Mouse (Mus musculus): ENCODE measurements around the gene Hoxd8. TPM values are rescaled to one million over a fixed set of nuclear protein-coding genes. Genes with fewer than 3 reads are reported as not detected.
A peak's percentile ranks its signal among the peaks of the same experiment; 100 is the strongest.

Gene Hoxd8
- polyA plus RNA-seq, 1 experiment from 2014 or later, result 0.42 TPM

DNA sequence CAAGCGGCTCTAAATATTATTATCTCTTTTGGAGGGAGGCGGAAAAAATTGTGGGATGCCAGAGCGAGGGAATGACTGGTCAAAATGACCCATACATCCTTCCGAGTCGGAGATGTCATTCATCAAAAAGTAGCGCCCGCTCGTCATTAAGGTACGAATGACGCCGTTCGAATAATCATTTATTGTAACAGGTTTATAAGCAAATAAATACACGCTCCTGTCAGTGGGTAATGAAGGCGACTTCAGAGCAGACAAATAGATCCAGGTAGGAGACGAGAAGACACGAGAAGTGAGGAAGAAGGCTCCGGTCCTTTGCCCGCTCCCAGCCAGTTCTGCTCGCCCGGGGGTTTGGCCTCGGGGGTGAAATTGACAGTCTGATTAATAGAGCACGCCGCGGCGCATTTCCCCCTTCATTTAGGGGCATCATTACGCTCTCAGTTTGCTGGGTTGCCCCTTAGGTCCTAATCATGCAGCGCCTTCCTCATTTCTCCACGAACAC is 44.9 kb upstream of the Hoxd8 start, which contains the start of gene Evx2:
Evx2 (minus strand) TSS at position 51 of the 499 bp plus-strand sequence.
- Histone ChIP-seq H3K27me3 (ENCODE audit: control insufficient read depth, insufficient read depth, low read length) (peaks cover 90% of the 10 kb centered on the region), H3K36me3 (ENCODE audit: control insufficient read depth, insufficient read depth) (no peaks in the 10 kb centered on the region), H3K4me3 (ENCODE audit: low read length) (no peak within 1 kb of the TSS), H3K4me2 (ENCODE audit: low read depth, low read length) (no peak within 1 kb of the TSS), H3K9me3 (replicated peaks; ENCODE audit: control insufficient read depth, low read length) (no peaks in the 10 kb centered on the region), H3K27ac (ENCODE audit: low read length) (no peak within 1 kb of the TSS), H3K4me1 (ENCODE audit: control insufficient read depth, insufficient read depth, low read length) (peaks cover 16% of the 10 kb centered on the region), H3K9ac (ENCODE audit: low read length) (no peak within 1 kb of the TSS)
- WGBS, result 5% methylated on average over 28 of the region's 28 CpGs
- no peak for ATAC-seq (replicated peaks; ENCODE audit: extremely low read depth, insufficient read depth, low FRiP score)

DNA sequence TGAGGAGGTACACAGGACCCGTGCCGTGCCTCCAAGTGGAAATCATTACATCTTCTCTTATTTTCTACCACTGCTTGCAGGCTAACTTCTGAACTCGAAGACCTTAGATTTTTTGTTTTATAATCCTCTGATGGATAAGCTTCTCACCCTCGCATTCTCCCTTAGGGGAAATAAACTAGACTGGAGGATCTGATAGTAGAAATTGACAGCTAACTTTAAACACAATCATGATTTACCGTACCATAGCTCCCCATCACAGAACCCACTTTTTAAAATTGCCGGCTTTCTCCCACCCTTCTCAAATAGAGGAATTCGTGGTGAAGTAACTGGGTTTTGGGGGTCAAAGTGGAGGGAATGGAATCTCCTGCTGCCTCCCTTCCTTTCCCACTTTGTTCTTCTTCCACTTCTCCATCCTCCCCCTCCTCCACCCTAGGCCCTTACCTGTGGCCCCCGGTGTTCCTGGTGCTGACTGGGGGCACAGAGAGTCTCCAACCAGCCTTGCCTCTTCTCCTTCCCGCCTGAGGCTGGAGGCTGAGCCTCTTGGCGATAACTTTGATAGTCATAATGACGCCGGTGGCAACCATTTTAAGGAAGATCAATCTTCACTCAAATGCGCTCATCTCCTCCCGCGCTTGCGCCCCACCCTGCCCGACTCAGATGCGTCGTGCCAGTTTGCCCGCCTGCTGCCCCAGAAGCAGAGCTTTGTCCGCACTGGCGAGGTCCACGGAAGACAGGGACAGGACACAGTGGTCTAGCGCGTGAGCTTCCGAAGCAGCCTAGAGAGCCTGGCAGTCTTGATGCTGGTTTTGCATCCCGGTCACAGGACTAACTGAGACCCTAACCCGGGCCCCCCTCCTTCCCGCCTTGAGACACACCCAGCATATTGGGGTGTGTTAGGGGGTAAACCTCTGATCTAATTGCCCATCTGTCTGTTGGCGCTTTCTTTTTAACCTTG is 43.7 kb upstream of the Hoxd8 start:
- H3K9ac ChIP-seq (ENCODE audit: low read length), result no peak overlapping the region
- no peak overlapping the region for H3K27ac ChIP-seq (ENCODE audit: low read length)
- H3K27me3 ChIP-seq (ENCODE audit: control insufficient read depth, insufficient read depth, low read length), result peaks cover 88% of the 10 kb centered on the region
- no peaks in the 10 kb centered on the region for H3K9me3 ChIP-seq (replicated peaks; ENCODE audit: control insufficient read depth, low read length)
- H3K36me3 ChIP-seq (ENCODE audit: control insufficient read depth, insufficient read depth), result no peaks in the 10 kb centered on the region
- no peak overlapping the region for H3K4me2 ChIP-seq (ENCODE audit: low read depth, low read length)
- WGBS, result 3% methylated on average over 30 of the region's 30 CpGs
- peaks cover 15% of the 10 kb centered on the region for H3K4me1 ChIP-seq (ENCODE audit: control insufficient read depth, insufficient read depth, low read length)
- H3K4me3 ChIP-seq (ENCODE audit: low read length), result no peak overlapping the region
- ATAC-seq (replicated peaks; ENCODE audit: extremely low read depth, insufficient read depth, low FRiP score), result no peak

GRCm38 (mm10) chr2:74661685-74662084 is 42.7 kb upstream of the Hoxd8 start:
- Histone ChIP-seq H3K36me3 (ENCODE audit: control insufficient read depth, insufficient read depth) (no peaks in the 10 kb centered on the region), H3K4me3 (ENCODE audit: low read length) (peak overlapping the region; percentile 33), H3K9ac (ENCODE audit: low read length) (no peak overlapping the region), H3K9me3 (replicated peaks; ENCODE audit: control insufficient read depth, low read length) (no peaks in the 10 kb centered on the region), H3K27me3 (ENCODE audit: control insufficient read depth, insufficient read depth, low read length) (peaks cover 87% of the 10 kb centered on the region), H3K27ac (ENCODE audit: low read length) (no peak overlapping the region), H3K4me2 (ENCODE audit: low read depth, low read length) (peak overlapping the region; percentile 51), H3K4me1 (ENCODE audit: control insufficient read depth, insufficient read depth, low read length) (peaks cover 13% of the 10 kb centered on the region; the same call in 1 of the 2 replicates)
- ATAC-seq (replicated peaks; ENCODE audit: extremely low read depth, insufficient read depth, low FRiP score), result no peak
- 2% methylated on average over 14 of the region's 14 CpGs for WGBS

GRCm38 (mm10) chr2:74663291-74663925 is 41.0 kb upstream of the Hoxd8 start:
- no peak overlapping the region for H3K4me2 ChIP-seq (ENCODE audit: low read depth, low read length)
- ATAC-seq (replicated peaks; ENCODE audit: extremely low read depth, insufficient read depth, low FRiP score), result no peak
- 5% methylated on average over 18 of the region's 18 CpGs for WGBS

DNA sequence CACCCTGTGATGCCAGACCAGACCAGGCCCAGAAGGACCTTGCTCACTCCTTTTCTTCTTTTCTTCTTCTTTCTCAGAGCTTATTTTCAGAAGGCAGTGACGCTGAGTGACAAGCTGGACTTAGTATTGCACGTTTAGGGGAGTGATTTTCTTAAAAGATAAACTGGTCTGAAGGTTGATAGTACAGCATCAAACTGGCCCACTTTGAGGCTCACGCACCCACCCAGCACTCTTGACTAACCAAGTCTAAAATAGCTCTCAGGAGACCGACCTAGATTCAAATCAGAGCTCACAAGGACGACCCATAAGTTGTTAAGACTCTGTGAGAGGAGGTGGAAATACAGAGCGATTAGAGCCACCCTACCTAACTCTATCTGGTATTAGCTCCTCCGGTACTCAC is 38.0 kb upstream of the Hoxd8 start:
- H3K4me2 ChIP-seq (ENCODE audit: low read depth, low read length), result no peak overlapping the region
- H3K4me1 ChIP-seq (ENCODE audit: control insufficient read depth, insufficient read depth, low read length), result peaks cover 14% of the 10 kb centered on the region; the same call in 1 of the 2 replicates
- 3% methylated on average over 7 of the region's 7 CpGs for WGBS
- H3K27me3 ChIP-seq (ENCODE audit: control insufficient read depth, insufficient read depth, low read length), result peaks cover 93% of the 10 kb centered on the region
- no peak overlapping the region for H3K9ac ChIP-seq (ENCODE audit: low read length)
- no peak overlapping the region for H3K4me3 ChIP-seq (ENCODE audit: low read length)
- no peak for ATAC-seq (replicated peaks; ENCODE audit: extremely low read depth, insufficient read depth, low FRiP score)
- H3K9me3 ChIP-seq (replicated peaks; ENCODE audit: control insufficient read depth, low read length), result no peaks in the 10 kb centered on the region
- no peak overlapping the region for H3K27ac ChIP-seq (ENCODE audit: low read length)
- no peaks in the 10 kb centered on the region for H3K36me3 ChIP-seq (ENCODE audit: control insufficient read depth, insufficient read depth)

More at GRCm38 (mm10) chr2:74663291-74663925, 41.0 kb upstream of the Hoxd8 start:
- H3K4me1 ChIP-seq (ENCODE audit: control insufficient read depth, insufficient read depth, low read length), result peaks cover 15% of the 10 kb centered on the region; the same call in 1 of the 2 replicates
- H3K9me3 ChIP-seq (replicated peaks; ENCODE audit: control insufficient read depth, low read length), result no peaks in the 10 kb centered on the region
- H3K27me3 ChIP-seq (ENCODE audit: control insufficient read depth, insufficient read depth, low read length), result peaks cover 92% of the 10 kb centered on the region
- H3K27ac ChIP-seq (ENCODE audit: low read length), result no peak overlapping the region
- H3K36me3 ChIP-seq (ENCODE audit: control insufficient read depth, insufficient read depth), result no peaks in the 10 kb centered on the region
- no peak overlapping the region for H3K9ac ChIP-seq (ENCODE audit: low read length)
- no peak overlapping the region for H3K4me3 ChIP-seq (ENCODE audit: low read length)

DNA sequence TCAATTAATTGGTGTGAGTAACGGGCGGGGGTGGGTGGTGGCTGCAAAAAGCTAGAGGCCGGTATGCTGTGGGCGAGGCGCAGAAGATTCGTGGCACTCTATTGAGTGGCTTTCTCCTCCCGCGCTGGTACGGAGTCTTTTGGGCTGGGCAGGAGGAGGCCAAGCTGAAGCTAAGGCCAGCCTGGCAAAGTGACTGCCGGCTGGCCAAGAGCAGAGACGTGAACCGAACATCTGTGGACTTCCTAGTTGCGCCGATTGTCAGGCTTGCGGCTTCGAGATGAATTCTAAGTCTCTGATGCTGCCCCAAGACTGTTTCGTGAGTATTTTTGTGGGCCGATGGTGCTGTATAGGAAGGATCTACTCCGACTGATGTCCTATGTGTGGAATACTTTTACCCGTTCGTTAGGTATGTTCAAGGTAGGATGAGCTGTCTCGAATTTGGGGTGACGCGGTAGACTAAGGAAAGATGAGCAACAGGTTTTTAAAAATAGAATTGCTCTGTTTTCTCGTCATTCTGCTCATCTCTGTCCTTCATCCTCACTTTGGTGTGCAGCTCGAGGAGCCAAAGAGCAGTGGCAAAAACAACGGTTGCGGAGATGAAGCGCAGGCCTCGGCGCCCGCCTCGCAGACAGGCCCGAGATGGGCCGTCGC is 37.1 kb upstream of the Hoxd8 start:
- Histone ChIP-seq H3K9me3 (replicated peaks; ENCODE audit: control insufficient read depth, low read length) (no peaks in the 10 kb centered on the region), H3K4me1 (ENCODE audit: control insufficient read depth, insufficient read depth, low read length) (peaks cover 10% of the 10 kb centered on the region; the same call in 1 of the 2 replicates), H3K9ac (ENCODE audit: low read length) (no peak overlapping the region), H3K4me2 (ENCODE audit: low read depth, low read length) (no peak overlapping the region), H3K27ac (ENCODE audit: low read length) (no peak overlapping the region), H3K27me3 (ENCODE audit: control insufficient read depth, insufficient read depth, low read length) (peaks cover 93% of the 10 kb centered on the region), H3K36me3 (ENCODE audit: control insufficient read depth, insufficient read depth) (no peaks in the 10 kb centered on the region), H3K4me3 (ENCODE audit: low read length) (no peak overlapping the region; the same call in 1 of the 2 replicates)
- 4% methylated on average over 36 of the region's 36 CpGs for WGBS
- ATAC-seq (replicated peaks; ENCODE audit: extremely low read depth, insufficient read depth, low FRiP score), result no peak

DNA sequence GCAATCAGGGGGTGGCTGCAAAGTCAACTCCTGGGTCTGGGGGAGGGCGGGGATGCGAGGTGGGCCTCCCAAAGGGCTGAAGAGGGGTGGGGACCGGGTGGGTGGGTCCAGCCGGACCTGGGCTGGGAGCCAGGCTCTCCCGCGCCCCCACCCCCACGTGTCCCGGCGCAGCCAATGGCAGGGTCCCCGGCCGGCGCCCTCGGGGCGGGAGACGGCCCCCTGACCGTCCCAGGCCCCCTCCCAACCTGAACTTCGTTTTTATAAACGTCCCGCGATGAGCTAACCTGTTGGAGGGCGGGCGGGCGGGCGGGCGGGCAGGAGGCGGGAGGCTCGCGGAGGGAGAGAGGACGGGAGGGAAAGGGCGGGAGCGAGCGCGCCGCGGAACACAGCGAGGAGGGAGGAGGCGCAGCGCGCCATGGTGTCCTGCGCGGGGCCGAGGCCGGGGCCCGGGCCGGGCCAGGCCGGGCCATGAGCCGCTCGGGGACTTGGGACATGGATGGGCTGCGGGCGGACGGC is 36.5 kb upstream of the Hoxd8 start, which contains the start of gene Hoxd13:
Hoxd13 (plus strand) TSS at position 469 of the 516 bp plus-strand sequence.
- no peak within 1 kb of the TSS for H3K9ac ChIP-seq (ENCODE audit: low read length)
- WGBS, result 1% methylated on average over 37 of the region's 51 CpGs
- peak; percentile 33 for ATAC-seq (replicated peaks; ENCODE audit: extremely low read depth, insufficient read depth, low FRiP score)

GRCm38 (mm10) chr2:74668370-74669229 is 35.8 kb upstream of the Hoxd8 start:
- no peak overlapping the region for H3K9ac ChIP-seq (ENCODE audit: low read length)
- ATAC-seq (replicated peaks; ENCODE audit: extremely low read depth, insufficient read depth, low FRiP score), result 0 out of 2 replicates have a peak, but pooled peaks have one; percentile 24

More for the DNA sequence above, 36.5 kb upstream of the Hoxd8 start, which contains the start of gene Hoxd13:
- Histone ChIP-seq H3K4me1 (ENCODE audit: control insufficient read depth, insufficient read depth, low read length) (peaks cover 14% of the 10 kb centered on the region), H3K27me3 (ENCODE audit: control insufficient read depth, insufficient read depth, low read length) (peaks cover 93% of the 10 kb centered on the region), H3K4me2 (ENCODE audit: low read depth, low read length) (peak within 1 kb of the TSS; percentile 73), H3K9me3 (replicated peaks; ENCODE audit: control insufficient read depth, low read length) (no peaks in the 10 kb centered on the region), H3K4me3 (ENCODE audit: low read length) (peak within 1 kb of the TSS; percentile 51), H3K27ac (ENCODE audit: low read length) (no peak within 1 kb of the TSS), H3K36me3 (ENCODE audit: control insufficient read depth, insufficient read depth) (no peaks in the 10 kb centered on the region)

More at GRCm38 (mm10) chr2:74668370-74669229, 35.8 kb upstream of the Hoxd8 start:
- peaks cover 93% of the 10 kb centered on the region for H3K27me3 ChIP-seq (ENCODE audit: control insufficient read depth, insufficient read depth, low read length)
- no peaks in the 10 kb centered on the region for H3K9me3 ChIP-seq (replicated peaks; ENCODE audit: control insufficient read depth, low read length)
- H3K27ac ChIP-seq (ENCODE audit: low read length), result no peak overlapping the region
- peak overlapping the region; percentile 51 for H3K4me3 ChIP-seq (ENCODE audit: low read length)
- H3K36me3 ChIP-seq (ENCODE audit: control insufficient read depth, insufficient read depth), result no peaks in the 10 kb centered on the region
- H3K4me2 ChIP-seq (ENCODE audit: low read depth, low read length), result peak overlapping the region; percentile 73
- peaks cover 14% of the 10 kb centered on the region for H3K4me1 ChIP-seq (ENCODE audit: control insufficient read depth, insufficient read depth, low read length)
- 1% methylated on average over 62 of the region's 74 CpGs for WGBS
